Mouse (Mus musculus): ENCODE results near the gene 6030468B19Rik. TPM values are rescaled to one million over a fixed set of nuclear protein-coding genes. Genes with fewer than 3 reads are reported as not detected.
"Not testable (repeated sequence)": the region's sequence is repeated elsewhere in the genome, so short reads cannot be mapped to it uniquely, and the experiment has no call there.

6030468B19Rik gene
- polyA plus RNA-seq, 1 experiment from 2014 or later: not detected

- ATAC-seq (ENCODE audit: low read depth): no peak
- no peak overlapping the region for H3K4me3 ChIP-seq (ENCODE audit: low read depth, low read length)
- peaks cover 21% of the 10 kb centered on the region for H3K4me1 ChIP-seq (ENCODE audit: control insufficient read depth, insufficient read depth, low read length)
- 53% methylated on average over 3 of the region's 3 CpGs for WGBS
- H3K27ac ChIP-seq (ENCODE audit: low read depth, low read length): no peak overlapping the region
- no peaks in the 10 kb centered on the region for H3K27me3 ChIP-seq (ENCODE audit: control insufficient read depth, insufficient read depth, low read length)
- H3K9me3 ChIP-seq (ENCODE audit: control insufficient read depth, low read length): no peaks in the 10 kb centered on the region
- no peak overlapping the region for H3K4me2 ChIP-seq (ENCODE audit: low read depth, low read length)
- no peak overlapping the region for H3K9ac ChIP-seq (replicated peaks; ENCODE audit: low read depth, low read length)
- H3K36me3 ChIP-seq (ENCODE audit: control insufficient read depth, insufficient read depth, low read length): no peaks in the 10 kb centered on the region
Measured at GRCm38 (mm10) chr11:117827386-117827785, 29.9 kb downstream of the 6030468B19Rik start.

- ATAC-seq (ENCODE audit: low read depth): no peak
- Histone ChIP-seq H3K36me3 (ENCODE audit: control insufficient read depth, insufficient read depth, low read length) (no peaks in the 10 kb centered on the region), H3K27ac (ENCODE audit: low read depth, low read length) (no peak overlapping the region), H3K27me3 (ENCODE audit: control insufficient read depth, insufficient read depth, low read length) (no peaks in the 10 kb centered on the region), H3K9ac (replicated peaks; ENCODE audit: low read depth, low read length) (no peak overlapping the region), H3K4me3 (ENCODE audit: low read depth, low read length) (no peak overlapping the region), H3K9me3 (ENCODE audit: control insufficient read depth, low read length) (no peaks in the 10 kb centered on the region), H3K4me1 (ENCODE audit: control insufficient read depth, insufficient read depth, low read length) (peaks cover 18% of the 10 kb centered on the region), H3K4me2 (ENCODE audit: low read depth, low read length) (no peak overlapping the region)
- WGBS: 75% methylated on average over 18 of the region's 18 CpGs
Measured at GRCm38 (mm10) chr11:117828149-117828887, 30.9 kb downstream of the 6030468B19Rik start.

GRCm38 (mm10) chr11:117828888-117829604, 31.6 kb downstream of the 6030468B19Rik start:
- Histone ChIP-seq H3K36me3 (ENCODE audit: control insufficient read depth, insufficient read depth, low read length) (no peaks in the 10 kb centered on the region), H3K4me2 (ENCODE audit: low read depth, low read length) (no peak overlapping the region), H3K4me1 (ENCODE audit: control insufficient read depth, insufficient read depth, low read length) (peaks cover 18% of the 10 kb centered on the region), H3K9ac (replicated peaks; ENCODE audit: low read depth, low read length) (no peak overlapping the region), H3K27ac (ENCODE audit: low read depth, low read length) (no peak overlapping the region), H3K4me3 (ENCODE audit: low read depth, low read length) (no peak overlapping the region), H3K27me3 (ENCODE audit: control insufficient read depth, insufficient read depth, low read length) (no peaks in the 10 kb centered on the region), H3K9me3 (ENCODE audit: control insufficient read depth, low read length) (no peaks in the 10 kb centered on the region)
- ATAC-seq (ENCODE audit: low read depth): no peak
- 60% methylated on average over 9 of the region's 9 CpGs for WGBS

GRCm38 (mm10) chr11:117829671-117830215, 32.3 kb downstream of the 6030468B19Rik start:
- H3K4me2 ChIP-seq (ENCODE audit: low read depth, low read length): no peak overlapping the region
- H3K9me3 ChIP-seq (ENCODE audit: control insufficient read depth, low read length): no peaks in the 10 kb centered on the region
- H3K27ac ChIP-seq (ENCODE audit: low read depth, low read length): no peak overlapping the region
- no peak overlapping the region for H3K4me3 ChIP-seq (ENCODE audit: low read depth, low read length)
- H3K4me1 ChIP-seq (ENCODE audit: control insufficient read depth, insufficient read depth, low read length): peaks cover 14% of the 10 kb centered on the region
- no peaks in the 10 kb centered on the region for H3K36me3 ChIP-seq (ENCODE audit: control insufficient read depth, insufficient read depth, low read length)
- ATAC-seq (ENCODE audit: low read depth): no peak
- 73% methylated on average over 2 of the region's 2 CpGs for WGBS
- H3K27me3 ChIP-seq (ENCODE audit: control insufficient read depth, insufficient read depth, low read length): no peaks in the 10 kb centered on the region
- no peak overlapping the region for H3K9ac ChIP-seq (replicated peaks; ENCODE audit: low read depth, low read length)

GRCm38 (mm10) chr11:117830401-117830800, 32.9 kb downstream of the 6030468B19Rik start:
- no peak overlapping the region for H3K27ac ChIP-seq (ENCODE audit: low read depth, low read length)
- H3K9ac ChIP-seq (replicated peaks; ENCODE audit: low read depth, low read length): no peak overlapping the region
- H3K4me1 ChIP-seq (ENCODE audit: control insufficient read depth, insufficient read depth, low read length): peaks cover 9% of the 10 kb centered on the region
- 70% methylated on average over 9 of the region's 9 CpGs for WGBS
- no peaks in the 10 kb centered on the region for H3K9me3 ChIP-seq (ENCODE audit: control insufficient read depth, low read length)
- ATAC-seq (ENCODE audit: low read depth): no peak
- H3K4me3 ChIP-seq (ENCODE audit: low read depth, low read length): no peak overlapping the region
- no peaks in the 10 kb centered on the region for H3K27me3 ChIP-seq (ENCODE audit: control insufficient read depth, insufficient read depth, low read length)
- H3K36me3 ChIP-seq (ENCODE audit: control insufficient read depth, insufficient read depth, low read length): no peaks in the 10 kb centered on the region
- H3K4me2 ChIP-seq (ENCODE audit: low read depth, low read length): no peak overlapping the region

GRCm38 (mm10) chr11:117832086-117832969, 34.9 kb downstream of the 6030468B19Rik start:
- ATAC-seq (ENCODE audit: low read depth): peak; percentile 76; the same call in 1 of the 2 replicates
- Histone ChIP-seq H3K27ac (ENCODE audit: low read depth, low read length) (0 out of 2 replicates have a peak overlapping the region, but pooled peaks have one; percentile 34), H3K4me1 (ENCODE audit: control insufficient read depth, insufficient read depth, low read length) (no peaks in the 10 kb centered on the region; the same call in 1 of the 2 replicates), H3K4me3 (ENCODE audit: low read depth, low read length) (peak overlapping the region; percentile 30), H3K36me3 (ENCODE audit: control insufficient read depth, insufficient read depth, low read length) (no peaks in the 10 kb centered on the region), H3K9me3 (ENCODE audit: control insufficient read depth, low read length) (no peaks in the 10 kb centered on the region), H3K4me2 (ENCODE audit: low read depth, low read length) (peak overlapping the region; percentile 46), H3K27me3 (ENCODE audit: control insufficient read depth, insufficient read depth, low read length) (no peaks in the 10 kb centered on the region), H3K9ac (replicated peaks; ENCODE audit: low read depth, low read length) (no peak overlapping the region)
- 17% methylated on average over 28 of the region's 28 CpGs for WGBS

- H3K4me3 ChIP-seq (ENCODE audit: low read depth, low read length); H3K4me2 ChIP-seq (ENCODE audit: low read depth, low read length); H3K27ac ChIP-seq (ENCODE audit: low read depth, low read length); H3K4me1 ChIP-seq (ENCODE audit: control insufficient read depth, insufficient read depth, low read length); H3K9me3 ChIP-seq (ENCODE audit: control insufficient read depth, low read length); H3K36me3 ChIP-seq (ENCODE audit: control insufficient read depth, insufficient read depth, low read length); H3K9ac ChIP-seq (replicated peaks; ENCODE audit: low read depth, low read length); H3K27me3 ChIP-seq (ENCODE audit: control insufficient read depth, insufficient read depth, low read length); ATAC-seq (ENCODE audit: low read depth): not testable (repeated sequence)
- 90% methylated on average over 4 of the region's 6 CpGs for WGBS
Measured at GRCm38 (mm10) chr11:117833509-117833908, 36.0 kb downstream of the 6030468B19Rik start.

- WGBS: 95% methylated on average over 8 of the region's 8 CpGs
- no peaks in the 10 kb centered on the region for H3K9me3 ChIP-seq (ENCODE audit: control insufficient read depth, low read length)
- no peak overlapping the region for H3K9ac ChIP-seq (replicated peaks; ENCODE audit: low read depth, low read length)
- no peak overlapping the region for H3K4me3 ChIP-seq (ENCODE audit: low read depth, low read length)
- H3K4me1 ChIP-seq (ENCODE audit: control insufficient read depth, insufficient read depth, low read length): no peaks in the 10 kb centered on the region
- no peak for ATAC-seq (ENCODE audit: low read depth)
- no peak overlapping the region for H3K27ac ChIP-seq (ENCODE audit: low read depth, low read length)
- no peak overlapping the region for H3K4me2 ChIP-seq (ENCODE audit: low read depth, low read length)
- H3K27me3 ChIP-seq (ENCODE audit: control insufficient read depth, insufficient read depth, low read length): no peaks in the 10 kb centered on the region
- H3K36me3 ChIP-seq (ENCODE audit: control insufficient read depth, insufficient read depth, low read length): no peaks in the 10 kb centered on the region
Measured at GRCm38 (mm10) chr11:117834086-117834485, 36.6 kb downstream of the 6030468B19Rik start.

All from neural tube, embryonic 14.5 days (tissue).